23 mouse cellular contexts compared by ENCODE assay signal in genomic region chr4:134319674-134320073, GRCm38 (mm10). TPM values are rescaled to one million over a fixed set of nuclear protein-coding genes. Genes with fewer than 3 reads are reported as not detected.
A peak's percentile ranks its signal among the peaks of the same experiment; 100 is the strongest.
DNase-seq lines count a peak whose midpoint lies in the region; ATAC-seq and TF ChIP-seq lines count a peak whose summit lies in the region.
"Had no signal": no experiment of that assay in that cellular context is flagged by ENCODE, and none has a peak within 500 bp of the region (broad histone marks: within the 10 kb centered on the region; RNA-seq: fewer than 3 reads in every experiment).

No protein-coding gene starts in this region.

- TF ChIP-seq POLR2A in myocyte (IDR thresholded peaks at IDR 0.05; ENCODE audit: insufficient read length, low read depth) = no peak

- H3K36me3 ChIP-seq in heart, embryonic 10.5 days = peaks cover 73% of the 10 kb centered on the region
- peaks cover 74% of the 10 kb centered on the region for H3K36me3 ChIP-seq in heart, embryonic 14.5 days (ENCODE audit: control insufficient read depth, insufficient read depth, low read length)
- H3K36me3 ChIP-seq in myocyte (ENCODE audit: control insufficient read depth, insufficient read depth) = no peaks in the 10 kb centered on the region
- H3K36me3 ChIP-seq: embryonic facial prominence, embryonic 13.5 days; hindbrain, embryonic 12.5 days had no signal

- H3K4me1 ChIP-seq in heart, embryonic 10.5 days = peaks cover 51% of the 10 kb centered on the region
- H3K4me1 ChIP-seq in heart, embryonic 14.5 days (ENCODE audit: control insufficient read depth in 2 of 2, insufficient read depth in 2 of 2, low read length in 2 of 2) = peaks cover 19 to 40% of the 10 kb centered on the region in 2 experiments

- H3K79me2 ChIP-seq in myocyte (ENCODE audit: control insufficient read depth, insufficient read depth) = peaks cover 6% of the 10 kb centered on the region

- peak overlapping the region; percentile 97 for H3K27ac ChIP-seq in gastrocnemius, adult 2 months
- peak overlapping the region; percentile 39; the same call in 1 of the 2 replicates for H3K27ac ChIP-seq in heart, embryonic 10.5 days
- H3K27ac ChIP-seq in heart, embryonic 14.5 days (replicated peaks in 1 of 2; ENCODE audit: control insufficient read depth in 1 of 2, insufficient read depth in 1 of 2, low read depth in 2 of 2, low read length in 2 of 2) = peak overlapping the region; percentile 13 to 58; a peak in 3 of 4 replicates
- H3K27ac ChIP-seq: embryonic facial prominence, embryonic 13.5 days; hindbrain, embryonic 12.5 days had no signal

- ATAC-seq in heart, embryonic 14.5 days (ENCODE audit: insufficient number of reproducible peaks, insufficient read depth, low FRiP score, low read depth) = no peak
- ATAC-seq: CD4-positive, CD25-positive, alpha-beta regulatory T cell, adult 4 months; forebrain, embryonic 14.5 days; hindbrain, embryonic 16.5 days; inflammation-experienced regulatory T-cells, adult 6 months had no signal

- no peak overlapping the region for H3ac ChIP-seq in myocyte (ENCODE audit: control insufficient read depth, insufficient read length)

- peak overlapping the region; percentile 88 for H3K4me3 ChIP-seq in gastrocnemius, adult 2 months
- H3K4me3 ChIP-seq in heart, embryonic 10.5 days = no peak overlapping the region
- H3K4me3 ChIP-seq in heart, embryonic 14.5 days (ENCODE audit: control insufficient read depth in 1 of 2, insufficient read depth in 1 of 2, low read depth in 1 of 2, low read length in 2 of 2) = no peak overlapping the region
- H3K4me3 ChIP-seq in myocyte = no peak overlapping the region
- H3K4me3 ChIP-seq: embryonic facial prominence, embryonic 13.5 days; hindbrain, embryonic 12.5 days had no signal

- intact Hi-C loops in gastrocnemius, adult 2 months (cut with DNase I) = no loop called here
- intact Hi-C loops in gastrocnemius, postnatal 36 days (cut with DNase I) = loop anchor here (5.0 kb wide), 1 partner anchor 38 kb away; no protein-coding TSS in a partner anchor

- H3K4me2 ChIP-seq in heart, embryonic 14.5 days (ENCODE audit: low read length) = peak overlapping the region; percentile 70
- peak overlapping the region; percentile 45 for H3K4me2 ChIP-seq in myocyte (ENCODE audit: low read depth)
- H3K4me2 ChIP-seq: embryonic facial prominence, embryonic 13.5 days; hindbrain, embryonic 12.5 days had no signal

- no peak for TF ChIP-seq CTCF in gastrocnemius, adult 2 months (IDR thresholded peaks at IDR 0.05)

- H3K9ac ChIP-seq in heart, embryonic 14.5 days (ENCODE audit: low read length) = peak overlapping the region; percentile 60; the same call in 1 of the 2 replicates
- H3K9ac ChIP-seq: embryonic facial prominence, embryonic 13.5 days; hindbrain, embryonic 12.5 days had no signal

- H3K9me3 ChIP-seq in heart, embryonic 10.5 days = no peaks in the 10 kb centered on the region
- no peaks in the 10 kb centered on the region for H3K9me3 ChIP-seq in heart, embryonic 14.5 days (ENCODE audit: control insufficient read depth, low read length)
- H3K9me3 ChIP-seq: embryonic facial prominence, embryonic 13.5 days; hindbrain, embryonic 12.5 days had no signal

- H3K27me3 ChIP-seq in heart, embryonic 10.5 days (ENCODE audit: insufficient read depth, poor library complexity, severe bottlenecking) = no peaks in the 10 kb centered on the region
- H3K27me3 ChIP-seq in heart, embryonic 14.5 days (ENCODE audit: control insufficient read depth, insufficient read depth, low read length) = no peaks in the 10 kb centered on the region
- no peaks in the 10 kb centered on the region for H3K27me3 ChIP-seq in myocyte (ENCODE audit: control insufficient read depth, insufficient read depth, insufficient read length)
- H3K27me3 ChIP-seq: embryonic facial prominence, embryonic 13.5 days; hindbrain, embryonic 12.5 days had no signal

- 58% methylated on average over 5 of the region's 5 CpGs for WGBS in heart, embryonic 10.5 days
- 51% methylated on average over 5 of the region's 5 CpGs for WGBS in heart, embryonic 14.5 days

- peak; percentile 63 for DNase-seq in gastrocnemius, adult 2 months
- DNase-seq in gastrocnemius, postnatal 36 days = no peak
- DNase-seq in heart, embryonic 10.5 days (ENCODE audit: low spot score) = no peak
- DNase-seq in heart, postnatal 4 days = no peak
- DNase-seq in heart, adult 9 months (ENCODE audit: low spot score in 2 of 2) = no peak
- DNase-seq in cerebellum, adult 11-12 months = no peak
- DNase-seq: adrenal gland, postnatal 10 days; B cell, adult 2 months; cerebellum, adult 18-20 months; cerebellum, adult 9-11 months; cerebellum, postnatal 36 days; gastrocnemius, postnatal 10 days; kidney, adult 18-20 months; kidney, postnatal 14 days had no signal

TF ChIP-seq in myocyte, 11 proteins besides CTCF, POLR2A, EP300 and RAD21:
- no peak for TF ChIP-seq USF1 (IDR thresholded peaks at IDR 0.05; ENCODE audit: low read depth)
- TF ChIP-seq MYOD1 (IDR thresholded peaks at IDR 0.05; ENCODE audit: control insufficient read depth in 1 of 3, insufficient read length in 2 of 3, low read depth in 2 of 3) = peak in 1 of 3 experiments; percentile 63
- TF ChIP-seq E2F4 (IDR thresholded peaks at IDR 0.05; ENCODE audit: insufficient read depth) = no peak
- TF ChIP-seq POLR2AphosphoS2 (IDR thresholded peaks at IDR 0.05; ENCODE audit: insufficient read length, low read depth) = no peak
- no peak for TF ChIP-seq TCF12 (IDR thresholded peaks at IDR 0.05; ENCODE audit: insufficient read depth, poor library complexity, severe bottlenecking)
- peak in 1 of 3 experiments; percentile 26 for TF ChIP-seq MYOG (IDR thresholded peaks at IDR 0.05; ENCODE audit: control insufficient read depth in 1 of 3, insufficient read depth in 1 of 3, insufficient read length in 2 of 3, low read depth in 2 of 3)
- no peak for TF ChIP-seq MAX (IDR thresholded peaks at IDR 0.05; ENCODE audit: low read depth)
- TF ChIP-seq TCF3 (IDR thresholded peaks at IDR 0.05; ENCODE audit: insufficient read length, low read depth) = no peak

RNA-seq across cellular contexts. Expression of gene Trim63, which starts 4.8 kb away (rescaled TPM):
- 100 to 1,000 TPM; 250 to 325 TPM for total RNA-seq in gastrocnemius, adult 2 months (2021)
- total RNA-seq in gastrocnemius, postnatal 36 days (2021) = 100 to 1,000 TPM; 241 to 268 TPM
- 47.5 and 77.0 TPM in 2 replicates for polyA plus RNA-seq in heart, embryonic 10.5 days (2016; fragmentation: Nextera tagmentation; extraction: Ambion mirVana)
- total RNA-seq in heart, postnatal 4 days (2021) = 100 to 1,000 TPM; 199 to 226 TPM
- 39.4 and 43.2 TPM in 2 replicates for polyA plus RNA-seq in heart, embryonic 14.5 days (2014; fragmentation: Nextera tagmentation; extraction: Ambion mirVana)
- 29.1 TPM for polyA plus RNA-seq in myocyte (2012; fragmentation: generic; extraction: Trizol)
- total RNA-seq: MEL had no signal
- polyA plus RNA-seq: CD4-positive, CD25-positive, alpha-beta regulatory T cell, adult 4 months; forebrain, embryonic 14.5 days; inflammation-experienced regulatory T-cells, adult 6 months had no signal

RNA-seq across cellular contexts. Expression of gene Slc30a2, which starts 23.3 kb away (rescaled TPM):
- total RNA-seq in gastrocnemius, adult 2 months (2021) = 10 to 100 TPM in 1 of 2 experiments, 1 to 10 TPM in 1; 4.4 to 25.8 TPM
- total RNA-seq in gastrocnemius, postnatal 36 days (2021) = 10 to 100 TPM in 1 of 2 experiments, 1 to 10 TPM in 1; 3.8 to 22.3 TPM
- 0.09 and 0.36 TPM in 2 replicates for polyA plus RNA-seq in heart, embryonic 10.5 days (2016; fragmentation: Nextera tagmentation; extraction: Ambion mirVana)
- total RNA-seq in heart, postnatal 4 days (2021) = under 1 TPM; 0.29 to 0.61 TPM
- 0.08 and 0.11 TPM in 2 replicates for polyA plus RNA-seq in heart, embryonic 14.5 days (2014; fragmentation: Nextera tagmentation; extraction: Ambion mirVana)
- polyA plus RNA-seq in myocyte (2012; fragmentation: generic; extraction: Trizol) = 0.35 TPM
- polyA plus RNA-seq: hindbrain, embryonic 12.5 days had no signal

RNA-seq across cellular contexts. Expression of gene Pdik1l, which starts 32.0 kb away (rescaled TPM):
- 1 to 10 TPM; 3.2 TPM for total RNA-seq in gastrocnemius, adult 2 months (2021)
- total RNA-seq in gastrocnemius, postnatal 36 days (2021) = 1 to 10 TPM; 2.2 to 4.3 TPM
- polyA plus RNA-seq in heart, embryonic 10.5 days (2016; fragmentation: Nextera tagmentation; extraction: Ambion mirVana) = 15.8 and 18.2 TPM in 2 replicates
- total RNA-seq in heart, postnatal 4 days (2021) = 10 to 100 TPM; 11.8 to 12.2 TPM
- polyA plus RNA-seq in heart, embryonic 14.5 days (2014; fragmentation: Nextera tagmentation; extraction: Ambion mirVana) = 13.5 and 15.3 TPM in 2 replicates
- 1.6 TPM for polyA plus RNA-seq in myocyte (2012; fragmentation: generic; extraction: Trizol)

Comparison
In these comparisons a context has a peak if more than half of its experiments do, and no peak if none do; other contexts are left out.
1. H3K27ac ChIP-seq: peak in every context shown above with its lines; median percentile 97 in gastrocnemius, adult 2 months; 39 in heart, embryonic 10.5 days; 36 in heart, embryonic 14.5 days.